Mouse (Mus musculus): ENCODE measurements around the gene Inca1. TPM values are rescaled to one million over a fixed set of nuclear protein-coding genes. Genes with fewer than 3 reads are reported as not detected.

Inca1 gene
- polyA plus RNA-seq, 1 experiment from 2014 or later, result 1.3 TPM

DNA sequence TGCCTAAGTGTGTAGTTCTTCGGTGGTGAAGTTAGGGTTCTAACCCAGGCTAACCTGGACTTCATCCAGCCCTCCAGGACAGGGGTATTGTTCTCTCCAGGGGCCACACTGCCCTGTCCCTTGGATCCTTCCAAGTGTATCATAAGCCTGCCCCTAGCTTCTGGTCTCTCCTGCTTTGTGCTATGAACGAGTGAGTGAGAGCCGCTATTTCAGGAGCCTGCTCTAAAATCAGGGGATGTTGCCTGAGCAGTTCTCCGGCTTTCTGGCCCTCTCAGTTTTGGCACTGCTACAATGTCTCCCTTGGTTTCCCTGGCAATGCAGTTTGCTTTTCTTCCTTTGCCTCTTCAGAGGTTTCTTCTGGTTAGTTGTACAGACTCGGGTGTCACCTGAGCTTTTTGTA lies 31.2 kb upstream of the Inca1 start:
- ATAC-seq (ENCODE audit: insufficient read depth, low FRiP score), result no peak
- H3K9ac ChIP-seq (ENCODE audit: low read length), result no peak overlapping the region
- H3K4me2 ChIP-seq (ENCODE audit: low read depth, low read length), result no peak overlapping the region
- 0 out of 2 replicates have a peak, but pooled peaks cover 9% of the 10 kb centered on the region for H3K36me3 ChIP-seq (ENCODE audit: control insufficient read depth, insufficient read depth, low read length)
- no peak overlapping the region for H3K4me3 ChIP-seq (replicated peaks; ENCODE audit: low read length)
- no peaks in the 10 kb centered on the region for H3K9me3 ChIP-seq (replicated peaks; ENCODE audit: control insufficient read depth, low read length)
- H3K4me1 ChIP-seq (ENCODE audit: control insufficient read depth, insufficient read depth, low read length), result no peaks in the 10 kb centered on the region
- H3K27ac ChIP-seq (ENCODE audit: low read length), result no peak overlapping the region
- WGBS, result 62% methylated on average over 5 of the region's 5 CpGs
- no peaks in the 10 kb centered on the region for H3K27me3 ChIP-seq (ENCODE audit: control insufficient read depth, insufficient read depth, low read length)

DNA sequence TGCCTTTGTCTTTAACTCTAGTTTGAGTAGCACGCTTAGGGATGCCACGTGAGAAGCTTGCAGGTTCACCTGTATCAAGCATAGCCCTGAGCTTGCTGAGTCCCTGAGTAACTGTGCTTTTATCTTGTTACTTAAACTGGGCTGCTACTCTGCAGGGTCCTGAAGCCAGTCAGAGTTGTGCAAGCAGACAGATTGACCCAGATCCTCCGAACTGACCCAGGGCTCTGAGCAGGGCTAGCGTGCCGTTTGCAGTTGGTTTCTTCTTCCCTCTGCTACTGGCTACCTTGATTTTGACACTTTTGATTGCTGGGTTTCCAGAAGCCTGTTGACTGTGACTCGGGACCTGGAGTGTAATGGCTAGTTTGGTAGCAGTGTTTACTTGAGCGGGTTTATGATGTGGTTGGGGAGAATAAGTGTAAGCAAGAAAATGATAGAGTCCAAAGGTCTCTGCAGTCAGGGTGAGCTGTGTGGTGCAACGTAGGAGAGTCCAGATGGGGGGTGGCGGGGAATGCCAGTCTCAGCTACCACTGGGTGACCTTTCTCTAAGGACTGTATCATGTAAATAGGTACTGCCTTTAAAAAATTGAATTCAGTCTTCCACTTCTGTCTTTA lies 30.6 kb upstream of the Inca1 start:
- H3K36me3 ChIP-seq (ENCODE audit: control insufficient read depth, insufficient read depth, low read length), result 0 out of 2 replicates have a peak, but pooled peaks cover 9% of the 10 kb centered on the region
- no peak overlapping the region for H3K4me3 ChIP-seq (replicated peaks; ENCODE audit: low read length)
- 0 out of 2 replicates have a peak, but pooled peaks have one; percentile 44 for ATAC-seq (ENCODE audit: insufficient read depth, low FRiP score)
- no peaks in the 10 kb centered on the region for H3K9me3 ChIP-seq (replicated peaks; ENCODE audit: control insufficient read depth, low read length)
- no peak overlapping the region for H3K9ac ChIP-seq (ENCODE audit: low read length)
- no peak overlapping the region for H3K27ac ChIP-seq (ENCODE audit: low read length)
- no peaks in the 10 kb centered on the region for H3K27me3 ChIP-seq (ENCODE audit: control insufficient read depth, insufficient read depth, low read length)
- WGBS, result 67% methylated on average over 9 of the region's 9 CpGs
- no peak overlapping the region for H3K4me2 ChIP-seq (ENCODE audit: low read depth, low read length)
- H3K4me1 ChIP-seq (ENCODE audit: control insufficient read depth, insufficient read depth, low read length), result no peaks in the 10 kb centered on the region

DNA sequence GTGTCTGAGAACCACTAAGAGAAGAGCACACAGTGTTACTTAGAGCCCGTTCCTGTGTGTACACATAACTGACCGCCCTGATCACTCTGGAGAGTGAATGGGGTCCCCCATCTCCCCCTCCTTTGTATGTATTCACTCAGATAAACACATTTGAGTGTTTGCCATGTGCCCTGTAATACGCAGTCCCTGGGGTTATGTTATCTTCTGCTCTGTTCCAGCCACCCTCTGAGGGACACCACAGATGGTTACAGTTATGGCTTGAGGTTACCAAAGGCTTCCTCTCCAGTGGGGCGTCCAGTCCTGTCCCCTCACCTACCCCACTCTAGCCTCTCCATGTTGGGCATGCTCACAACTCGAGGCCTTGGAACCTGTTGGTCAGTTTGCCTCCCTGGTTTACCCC lies 27.4 kb upstream of the Inca1 start:
- no peak for ATAC-seq (ENCODE audit: insufficient read depth, low FRiP score)
- H3K27ac ChIP-seq (ENCODE audit: low read length), result no peak overlapping the region
- H3K36me3 ChIP-seq (ENCODE audit: control insufficient read depth, insufficient read depth, low read length), result peaks cover 18% of the 10 kb centered on the region
- H3K9me3 ChIP-seq (replicated peaks; ENCODE audit: control insufficient read depth, low read length), result no peaks in the 10 kb centered on the region
- no peaks in the 10 kb centered on the region for H3K4me1 ChIP-seq (ENCODE audit: control insufficient read depth, insufficient read depth, low read length)
- WGBS, result 67% methylated on average over 5 of the region's 5 CpGs
- no peak overlapping the region for H3K4me2 ChIP-seq (ENCODE audit: low read depth, low read length)
- H3K4me3 ChIP-seq (replicated peaks; ENCODE audit: low read length), result no peak overlapping the region
- H3K27me3 ChIP-seq (ENCODE audit: control insufficient read depth, insufficient read depth, low read length), result no peaks in the 10 kb centered on the region
- H3K9ac ChIP-seq (ENCODE audit: low read length), result no peak overlapping the region

DNA sequence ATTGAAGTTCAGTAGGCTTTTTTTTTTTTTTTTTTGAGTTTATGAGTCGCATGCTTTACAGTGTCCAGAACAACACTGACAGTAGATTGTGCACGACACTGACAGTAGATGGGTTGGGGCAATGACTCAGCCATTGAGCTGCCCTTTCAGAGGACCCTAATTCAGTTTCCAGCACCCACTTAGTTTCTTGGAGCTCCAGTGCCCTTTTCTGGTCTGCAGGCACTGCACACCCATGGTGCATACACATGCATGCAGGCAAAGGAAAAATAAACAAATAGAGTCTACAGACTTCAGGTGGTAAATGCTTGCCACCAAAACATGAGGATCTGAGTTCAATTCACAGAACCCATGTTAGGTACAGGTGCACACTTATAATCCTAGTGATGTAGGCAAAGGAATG lies 26.6 kb upstream of the Inca1 start:
- Histone ChIP-seq H3K9me3 (replicated peaks; ENCODE audit: control insufficient read depth, low read length) (no peaks in the 10 kb centered on the region), H3K27ac (ENCODE audit: low read length) (no peak overlapping the region), H3K4me1 (ENCODE audit: control insufficient read depth, insufficient read depth, low read length) (no peaks in the 10 kb centered on the region), H3K36me3 (ENCODE audit: control insufficient read depth, insufficient read depth, low read length) (peaks cover 23% of the 10 kb centered on the region), H3K9ac (ENCODE audit: low read length) (no peak overlapping the region), H3K27me3 (ENCODE audit: control insufficient read depth, insufficient read depth, low read length) (no peaks in the 10 kb centered on the region), H3K4me2 (ENCODE audit: low read depth, low read length) (no peak overlapping the region), H3K4me3 (replicated peaks; ENCODE audit: low read length) (no peak overlapping the region)
- 82% methylated on average over 2 of the region's 2 CpGs for WGBS
- no peak for ATAC-seq (ENCODE audit: insufficient read depth, low FRiP score)

DNA sequence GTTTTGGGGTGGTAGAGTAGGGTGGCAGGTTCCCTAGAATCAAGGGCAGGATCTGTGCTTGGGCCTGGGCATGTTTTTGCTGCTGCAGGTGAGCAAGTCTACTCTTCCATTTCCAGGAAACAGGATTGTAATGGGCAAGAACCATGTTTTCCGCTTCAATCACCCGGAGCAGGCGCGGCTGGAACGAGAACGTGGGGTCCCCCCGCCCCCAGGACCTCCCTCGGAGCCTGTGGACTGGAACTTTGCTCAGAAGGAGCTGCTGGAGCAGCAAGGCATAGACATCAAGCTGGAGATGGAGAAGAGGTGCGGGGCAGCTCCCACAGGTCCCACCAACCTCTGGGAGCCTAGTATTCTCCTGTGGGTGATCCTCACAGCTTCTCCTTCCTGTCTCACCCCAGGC lies 24.8 kb upstream of the Inca1 start:
- WGBS, result 88% methylated on average over 9 of the region's 9 CpGs
- no peak overlapping the region for H3K4me2 ChIP-seq (ENCODE audit: low read depth, low read length)
- H3K27me3 ChIP-seq (ENCODE audit: control insufficient read depth, insufficient read depth, low read length), result no peaks in the 10 kb centered on the region
- H3K4me3 ChIP-seq (replicated peaks; ENCODE audit: low read length), result no peak overlapping the region
- ATAC-seq (ENCODE audit: insufficient read depth, low FRiP score), result no peak
- H3K27ac ChIP-seq (ENCODE audit: low read length), result no peak overlapping the region
- H3K9me3 ChIP-seq (replicated peaks; ENCODE audit: control insufficient read depth, low read length), result no peaks in the 10 kb centered on the region
- peaks cover 33% of the 10 kb centered on the region for H3K36me3 ChIP-seq (ENCODE audit: control insufficient read depth, insufficient read depth, low read length)
- H3K9ac ChIP-seq (ENCODE audit: low read length), result no peak overlapping the region
- H3K4me1 ChIP-seq (ENCODE audit: control insufficient read depth, insufficient read depth, low read length), result no peaks in the 10 kb centered on the region

DNA sequence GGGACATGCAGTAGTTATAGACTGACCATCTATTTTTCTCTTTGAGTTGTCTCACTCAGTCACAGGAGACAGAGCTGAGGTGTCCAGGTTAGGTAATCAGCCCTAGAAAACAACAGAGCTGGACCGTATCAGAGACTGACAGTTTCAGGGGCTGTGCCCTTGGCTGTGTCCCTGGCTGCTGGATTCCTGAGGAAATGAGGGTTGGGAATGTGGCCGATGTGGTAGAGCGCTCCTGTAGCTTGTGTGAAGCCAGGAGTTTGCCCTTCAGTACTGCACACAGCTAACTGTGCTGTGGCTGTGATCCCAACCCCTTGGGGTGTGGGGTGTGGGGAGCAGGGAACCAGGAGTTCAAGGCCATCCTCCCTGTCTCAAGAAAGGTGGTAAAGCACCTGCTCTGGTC lies 21.1 kb upstream of the Inca1 start:
- ATAC-seq (ENCODE audit: insufficient read depth, low FRiP score), result no peak
- no peak overlapping the region for H3K9ac ChIP-seq (ENCODE audit: low read length)
- no peak overlapping the region for H3K27ac ChIP-seq (ENCODE audit: low read length)
- H3K4me1 ChIP-seq (ENCODE audit: control insufficient read depth, insufficient read depth, low read length), result no peaks in the 10 kb centered on the region
- no peaks in the 10 kb centered on the region for H3K27me3 ChIP-seq (ENCODE audit: control insufficient read depth, insufficient read depth, low read length)
- H3K36me3 ChIP-seq (ENCODE audit: control insufficient read depth, insufficient read depth, low read length), result peaks cover 34% of the 10 kb centered on the region
- no peak overlapping the region for H3K4me3 ChIP-seq (replicated peaks; ENCODE audit: low read length)
- WGBS, result 95% methylated on average over 3 of the region's 3 CpGs
- no peak overlapping the region for H3K4me2 ChIP-seq (ENCODE audit: low read depth, low read length)
- H3K9me3 ChIP-seq (replicated peaks; ENCODE audit: control insufficient read depth, low read length), result no peaks in the 10 kb centered on the region

DNA sequence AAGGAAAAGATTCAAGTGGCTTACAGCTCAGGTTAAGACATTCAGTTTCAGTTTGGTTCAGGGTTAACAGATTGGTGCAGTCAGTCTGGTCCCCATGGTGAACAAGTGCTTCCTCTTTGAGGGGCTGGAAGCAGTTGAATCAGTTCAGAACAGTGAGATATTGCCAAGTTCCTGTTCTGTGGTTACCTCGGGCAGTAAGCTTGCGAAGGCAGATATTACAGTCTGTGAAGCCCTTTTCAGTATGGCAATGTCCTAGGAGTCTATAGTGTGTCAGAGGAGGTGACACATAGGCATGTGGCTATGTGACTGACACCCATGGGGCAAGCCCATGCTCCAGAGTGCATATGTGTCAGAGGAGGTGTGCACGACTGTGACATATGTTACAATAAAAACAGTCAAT lies 20.6 kb upstream of the Inca1 start:
- Histone ChIP-seq H3K4me2 (ENCODE audit: low read depth, low read length) (no peak overlapping the region), H3K9ac (ENCODE audit: low read length) (no peak overlapping the region), H3K27me3 (ENCODE audit: control insufficient read depth, insufficient read depth, low read length) (no peaks in the 10 kb centered on the region), H3K4me1 (ENCODE audit: control insufficient read depth, insufficient read depth, low read length) (no peaks in the 10 kb centered on the region), H3K4me3 (replicated peaks; ENCODE audit: low read length) (no peak overlapping the region), H3K36me3 (ENCODE audit: control insufficient read depth, insufficient read depth, low read length) (peaks cover 34% of the 10 kb centered on the region), H3K27ac (ENCODE audit: low read length) (no peak overlapping the region), H3K9me3 (replicated peaks; ENCODE audit: control insufficient read depth, low read length) (no peaks in the 10 kb centered on the region)
- no peak for ATAC-seq (ENCODE audit: insufficient read depth, low FRiP score)
- WGBS, result 83% methylated on average over 3 of the region's 3 CpGs

DNA sequence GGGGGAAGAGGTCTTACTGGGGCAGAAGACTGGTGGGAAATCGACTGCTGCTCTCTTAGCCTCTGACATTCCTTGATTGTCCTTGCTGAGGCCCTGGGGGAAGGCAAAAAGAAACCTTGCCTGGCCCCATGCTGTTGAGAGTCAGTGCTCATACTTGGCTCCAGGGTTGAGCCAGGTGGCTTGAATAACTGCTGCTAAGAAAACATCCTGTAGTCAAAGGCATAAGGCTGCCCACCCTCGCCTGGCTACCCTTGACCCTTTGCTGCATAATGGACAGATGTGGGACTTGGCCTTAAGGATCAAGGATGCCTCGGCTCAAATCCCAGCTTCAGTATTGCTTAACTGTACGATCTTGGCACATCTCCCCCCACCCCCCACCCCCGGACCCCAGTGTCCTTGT lies 18.5 kb upstream of the Inca1 start:
- no peaks in the 10 kb centered on the region for H3K4me1 ChIP-seq (ENCODE audit: control insufficient read depth, insufficient read depth, low read length)
- H3K27me3 ChIP-seq (ENCODE audit: control insufficient read depth, insufficient read depth, low read length), result no peaks in the 10 kb centered on the region
- H3K9ac ChIP-seq (ENCODE audit: low read length), result no peak overlapping the region
- no peak overlapping the region for H3K4me2 ChIP-seq (ENCODE audit: low read depth, low read length)
- no peaks in the 10 kb centered on the region for H3K9me3 ChIP-seq (replicated peaks; ENCODE audit: control insufficient read depth, low read length)
- ATAC-seq (ENCODE audit: insufficient read depth, low FRiP score), result no peak
- WGBS, result 81% methylated on average over 5 of the region's 5 CpGs
- no peak overlapping the region for H3K4me3 ChIP-seq (replicated peaks; ENCODE audit: low read length)
- no peak overlapping the region for H3K27ac ChIP-seq (ENCODE audit: low read length)
- H3K36me3 ChIP-seq (ENCODE audit: control insufficient read depth, insufficient read depth, low read length), result peaks cover 25% of the 10 kb centered on the region

DNA sequence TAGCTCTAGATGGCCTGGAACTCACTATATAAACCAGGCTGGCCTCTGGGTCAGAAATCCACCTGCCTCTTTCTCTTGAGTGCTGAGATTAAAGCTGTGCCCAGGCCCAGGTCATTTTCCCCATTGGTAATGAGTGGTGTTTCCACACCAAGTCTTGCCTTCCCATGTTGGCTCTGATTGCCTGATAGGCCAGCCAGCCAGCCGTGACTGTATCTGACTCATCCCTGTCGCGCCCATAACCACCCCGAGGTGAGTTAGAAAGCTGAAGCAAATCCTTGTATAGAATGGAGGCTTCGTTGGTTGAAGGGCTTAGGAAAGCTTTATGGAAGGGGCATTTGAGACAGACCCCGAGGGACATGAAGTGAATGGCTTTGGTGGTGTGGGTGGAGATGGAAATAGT lies 15.9 kb upstream of the Inca1 start:
- ATAC-seq (ENCODE audit: insufficient read depth, low FRiP score), result no peak
- WGBS, result 82% methylated on average over 6 of the region's 6 CpGs
- Histone ChIP-seq H3K9me3 (replicated peaks; ENCODE audit: control insufficient read depth, low read length) (no peaks in the 10 kb centered on the region), H3K27me3 (ENCODE audit: control insufficient read depth, insufficient read depth, low read length) (no peaks in the 10 kb centered on the region), H3K4me1 (ENCODE audit: control insufficient read depth, insufficient read depth, low read length) (no peaks in the 10 kb centered on the region), H3K27ac (ENCODE audit: low read length) (no peak overlapping the region), H3K36me3 (ENCODE audit: control insufficient read depth, insufficient read depth, low read length) (peaks cover 16% of the 10 kb centered on the region), H3K9ac (ENCODE audit: low read length) (no peak overlapping the region), H3K4me3 (replicated peaks; ENCODE audit: low read length) (no peak overlapping the region), H3K4me2 (ENCODE audit: low read depth, low read length) (no peak overlapping the region)

Data from stomach, embryonic 16.5 days (tissue).